Mouse (Mus musculus): ENCODE data around the gene Cachd1. TPM values are rescaled to one million over a fixed set of nuclear protein-coding genes. Genes with fewer than 3 reads are reported as not detected.

The Cachd1 gene
- polyA plus RNA-seq, 1 experiment from 2014 or later, result 15.2 TPM

- Histone ChIP-seq H3K4me1 (replicated peaks; ENCODE audit: control insufficient read depth, insufficient read depth, low read length) (peaks cover 27% of the 10 kb centered on the region), H3K27me3 (replicated peaks; ENCODE audit: control insufficient read depth, insufficient read depth, low read length) (no peaks in the 10 kb centered on the region), H3K4me2 (ENCODE audit: low read length) (no peak overlapping the region), H3K36me3 (ENCODE audit: control insufficient read depth, insufficient read depth) (no peaks in the 10 kb centered on the region), H3K9ac (replicated peaks; ENCODE audit: low read depth, low read length) (no peak overlapping the region), H3K27ac (ENCODE audit: low read length) (no peak overlapping the region), H3K9me3 (ENCODE audit: control insufficient read depth, low read length) (no peaks in the 10 kb centered on the region), H3K4me3 (replicated peaks; ENCODE audit: low read length) (no peak overlapping the region)
- WGBS, result 79% methylated on average over 7 of the region's 7 CpGs
- ATAC-seq, result no peak
Measured at GRCm38 (mm10) chr4:100850846-100851495, 74.5 kb downstream of the Cachd1 start.

GRCm38 (mm10) chr4:100852448-100852847 lies 76.0 kb downstream of the Cachd1 start:
- Histone ChIP-seq H3K9ac (replicated peaks; ENCODE audit: low read depth, low read length) (no peak overlapping the region), H3K4me2 (ENCODE audit: low read length) (no peak overlapping the region), H3K4me1 (replicated peaks; ENCODE audit: control insufficient read depth, insufficient read depth, low read length) (peaks cover 42% of the 10 kb centered on the region), H3K9me3 (ENCODE audit: control insufficient read depth, low read length) (no peaks in the 10 kb centered on the region), H3K4me3 (replicated peaks; ENCODE audit: low read length) (no peak overlapping the region), H3K27me3 (replicated peaks; ENCODE audit: control insufficient read depth, insufficient read depth, low read length) (no peaks in the 10 kb centered on the region), H3K36me3 (ENCODE audit: control insufficient read depth, insufficient read depth) (no peaks in the 10 kb centered on the region), H3K27ac (ENCODE audit: low read length) (peak overlapping the region; percentile 74)
- WGBS, result 13% methylated on average over 3 of the region's 3 CpGs
- peak; percentile 69 for ATAC-seq

- ATAC-seq, result no peak
- no peaks in the 10 kb centered on the region for H3K27me3 ChIP-seq (replicated peaks; ENCODE audit: control insufficient read depth, insufficient read depth, low read length)
- 41% methylated on average over 1 of the region's 1 CpGs for WGBS
- no peak overlapping the region for H3K4me3 ChIP-seq (replicated peaks; ENCODE audit: low read length)
- H3K4me2 ChIP-seq (ENCODE audit: low read length), result no peak overlapping the region
- H3K9me3 ChIP-seq (ENCODE audit: control insufficient read depth, low read length), result no peaks in the 10 kb centered on the region
- peaks cover 45% of the 10 kb centered on the region for H3K4me1 ChIP-seq (replicated peaks; ENCODE audit: control insufficient read depth, insufficient read depth, low read length)
- no peaks in the 10 kb centered on the region for H3K36me3 ChIP-seq (ENCODE audit: control insufficient read depth, insufficient read depth)
- H3K27ac ChIP-seq (ENCODE audit: low read length), result no peak overlapping the region; the same call in 1 of the 2 replicates
- H3K9ac ChIP-seq (replicated peaks; ENCODE audit: low read depth, low read length), result no peak overlapping the region
Measured at GRCm38 (mm10) chr4:100853426-100853825, 77.0 kb downstream of the Cachd1 start.

GRCm38 (mm10) chr4:100855373-100855772 lies 78.9 kb downstream of the Cachd1 start:
- Histone ChIP-seq H3K9me3 (ENCODE audit: control insufficient read depth, low read length) (no peaks in the 10 kb centered on the region), H3K27ac (ENCODE audit: low read length) (no peak overlapping the region), H3K4me2 (ENCODE audit: low read length) (no peak overlapping the region), H3K9ac (replicated peaks; ENCODE audit: low read depth, low read length) (no peak overlapping the region), H3K27me3 (replicated peaks; ENCODE audit: control insufficient read depth, insufficient read depth, low read length) (no peaks in the 10 kb centered on the region), H3K4me3 (replicated peaks; ENCODE audit: low read length) (no peak overlapping the region), H3K36me3 (ENCODE audit: control insufficient read depth, insufficient read depth) (no peaks in the 10 kb centered on the region), H3K4me1 (replicated peaks; ENCODE audit: control insufficient read depth, insufficient read depth, low read length) (peaks cover 45% of the 10 kb centered on the region)
- WGBS, result 56% methylated on average over 4 of the region's 4 CpGs
- no peak; the same call in 1 of the 2 replicates for ATAC-seq

- Histone ChIP-seq H3K36me3 (ENCODE audit: control insufficient read depth, insufficient read depth) (no peaks in the 10 kb centered on the region), H3K9me3 (ENCODE audit: control insufficient read depth, low read length) (no peaks in the 10 kb centered on the region), H3K27me3 (replicated peaks; ENCODE audit: control insufficient read depth, insufficient read depth, low read length) (no peaks in the 10 kb centered on the region), H3K27ac (ENCODE audit: low read length) (no peak overlapping the region), H3K9ac (replicated peaks; ENCODE audit: low read depth, low read length) (no peak overlapping the region), H3K4me1 (replicated peaks; ENCODE audit: control insufficient read depth, insufficient read depth, low read length) (peaks cover 39% of the 10 kb centered on the region), H3K4me3 (replicated peaks; ENCODE audit: low read length) (no peak overlapping the region), H3K4me2 (ENCODE audit: low read length) (no peak overlapping the region)
- peak; percentile 67 for ATAC-seq
- WGBS, result 17% methylated on average over 3 of the region's 3 CpGs
Measured at GRCm38 (mm10) chr4:100857411-100857869, 81.0 kb downstream of the Cachd1 start.

- Histone ChIP-seq H3K4me1 (replicated peaks; ENCODE audit: control insufficient read depth, insufficient read depth, low read length) (peaks cover 20% of the 10 kb centered on the region), H3K27me3 (replicated peaks; ENCODE audit: control insufficient read depth, insufficient read depth, low read length) (no peaks in the 10 kb centered on the region), H3K9me3 (ENCODE audit: control insufficient read depth, low read length) (no peaks in the 10 kb centered on the region), H3K4me3 (replicated peaks; ENCODE audit: low read length) (no peak overlapping the region), H3K9ac (replicated peaks; ENCODE audit: low read depth, low read length) (no peak overlapping the region), H3K36me3 (ENCODE audit: control insufficient read depth, insufficient read depth) (no peaks in the 10 kb centered on the region), H3K27ac (ENCODE audit: low read length) (no peak overlapping the region), H3K4me2 (ENCODE audit: low read length) (no peak overlapping the region)
- ATAC-seq, result no peak
- 57% methylated on average over 15 of the region's 15 CpGs for WGBS
Measured at GRCm38 (mm10) chr4:100863861-100864428, 87.5 kb downstream of the Cachd1 start.

GRCm38 (mm10) chr4:100865423-100865822 lies 88.9 kb downstream of the Cachd1 start:
- no peaks in the 10 kb centered on the region for H3K27me3 ChIP-seq (replicated peaks; ENCODE audit: control insufficient read depth, insufficient read depth, low read length)
- no peak overlapping the region for H3K4me3 ChIP-seq (replicated peaks; ENCODE audit: low read length)
- no peaks in the 10 kb centered on the region for H3K36me3 ChIP-seq (ENCODE audit: control insufficient read depth, insufficient read depth)
- H3K4me1 ChIP-seq (replicated peaks; ENCODE audit: control insufficient read depth, insufficient read depth, low read length), result peaks cover 22% of the 10 kb centered on the region
- no peak for ATAC-seq
- no peak overlapping the region for H3K27ac ChIP-seq (ENCODE audit: low read length)
- H3K9ac ChIP-seq (replicated peaks; ENCODE audit: low read depth, low read length), result no peak overlapping the region
- WGBS, result 10% methylated on average over 13 of the region's 13 CpGs
- H3K4me2 ChIP-seq (ENCODE audit: low read length), result peak overlapping the region; percentile 23
- no peaks in the 10 kb centered on the region for H3K9me3 ChIP-seq (ENCODE audit: control insufficient read depth, low read length)

GRCm38 (mm10) chr4:100865962-100866703 lies 89.7 kb downstream of the Cachd1 start:
- ATAC-seq, result peak; percentile 62
- Histone ChIP-seq H3K27me3 (replicated peaks; ENCODE audit: control insufficient read depth, insufficient read depth, low read length) (no peaks in the 10 kb centered on the region), H3K36me3 (ENCODE audit: control insufficient read depth, insufficient read depth) (no peaks in the 10 kb centered on the region), H3K9me3 (ENCODE audit: control insufficient read depth, low read length) (no peaks in the 10 kb centered on the region), H3K4me1 (replicated peaks; ENCODE audit: control insufficient read depth, insufficient read depth, low read length) (peaks cover 22% of the 10 kb centered on the region), H3K27ac (ENCODE audit: low read length) (no peak overlapping the region), H3K9ac (replicated peaks; ENCODE audit: low read depth, low read length) (no peak overlapping the region), H3K4me3 (replicated peaks; ENCODE audit: low read length) (no peak overlapping the region), H3K4me2 (ENCODE audit: low read length) (peak overlapping the region; percentile 23; the same call in 1 of the 2 replicates)
- 13% methylated on average over 12 of the region's 12 CpGs for WGBS

GRCm38 (mm10) chr4:100877351-100877750 lies 100.9 kb downstream of the Cachd1 start:
- H3K9me3 ChIP-seq (ENCODE audit: control insufficient read depth, low read length), result no peaks in the 10 kb centered on the region
- no peaks in the 10 kb centered on the region for H3K36me3 ChIP-seq (ENCODE audit: control insufficient read depth, insufficient read depth)
- H3K9ac ChIP-seq (replicated peaks; ENCODE audit: low read depth, low read length), result no peak overlapping the region
- no peaks in the 10 kb centered on the region; the same call in 1 of the 2 replicates for H3K4me1 ChIP-seq (replicated peaks; ENCODE audit: control insufficient read depth, insufficient read depth, low read length)
- no peak overlapping the region for H3K4me3 ChIP-seq (replicated peaks; ENCODE audit: low read length)
- H3K4me2 ChIP-seq (ENCODE audit: low read length), result no peak overlapping the region
- H3K27me3 ChIP-seq (replicated peaks; ENCODE audit: control insufficient read depth, insufficient read depth, low read length), result no peaks in the 10 kb centered on the region
- WGBS, result 19% methylated on average over 3 of the region's 3 CpGs
- no peak overlapping the region for H3K27ac ChIP-seq (ENCODE audit: low read length)
- no peak for ATAC-seq
